Mouse (Mus musculus) layer of hippocampus, postnatal 14 days (tissue): ENCODE measurements around the gene Apobec2. TPM values are rescaled to one million over a fixed set of nuclear protein-coding genes. Genes with fewer than 3 reads are reported as not detected.

ENCODE experiments used
- total RNA-seq, 2 experiments: library from RNA; stranded (reverse); gene quantifications; 2 replicates each; pipeline ENCODE4 v1.2.3; 2021

Gene Apobec2
- total RNA-seq, 2 experiments from 2014 or later, result 0.30 to 0.45 TPM

Other genes starting within 250 kb of the Apobec2 start
- gene Trem1, start 200.2 kb downstream of the Apobec2 start, total RNA-seq, result not detected
- not detected for gene Trem3, start 185.2 kb downstream of the Apobec2 start, total RNA-seq
- gene Treml4, start 168.6 kb downstream of the Apobec2 start, total RNA-seq, result not detected
- under 1 TPM; 0.19 to 0.48 TPM for gene Treml2, start 133.4 kb downstream of the Apobec2 start, total RNA-seq
- gene B430306N03Rik, start 116.8 kb downstream of the Apobec2 start, total RNA-seq, result not detected
- 1 to 10 TPM; 7.6 to 8.1 TPM for gene Trem2, start 86.5 kb downstream of the Apobec2 start, total RNA-seq
- under 1 TPM in 1 of 2 experiments, not detected in 1; 0.44 TPM for gene Treml1, start 73.0 kb downstream of the Apobec2 start, total RNA-seq
- 10 to 100 TPM; 30.3 to 42.0 TPM for gene Nfya, start 23.0 kb downstream of the Apobec2 start, total RNA-seq
- 10 to 100 TPM; 10.7 to 11.2 TPM for gene Oard1, start 22.9 kb downstream of the Apobec2 start, total RNA-seq
- under 1 TPM in 1 of 2 experiments, not detected in 1; 0.79 TPM for gene Tspo2, start 18.6 kb upstream of the Apobec2 start, total RNA-seq
- 1 to 10 TPM in 1 of 2 experiments, under 1 TPM in 1; 0.36 to 1.0 TPM for gene Unc5cl, start 22.0 kb upstream of the Apobec2 start, total RNA-seq